Mouse (Mus musculus) cerebellum, adult 2 months (tissue): ENCODE results near the gene Gm5737. TPM values are rescaled to one million over a fixed set of nuclear protein-coding genes. Genes with fewer than 3 reads are reported as not detected.

Source experiments
- DNase-seq, 2 experiments: peaks; one replicate each; pipeline ENCODE4 v3.0.0; 2021
- H3K27ac ChIP-seq: fragments of 200-500 bp; 2 replicates; pipeline ENCODE4 v1.5.1; 2012; ENCODE audit warnings: low read length, control low read depth, inconsistent platforms; ENCODE audit not compliant: insufficient read depth
- H3K27me3 ChIP-seq: fragments of 200-500 bp; 2 replicates; pipeline ENCODE4 v1.6.1; 2012; ENCODE audit warnings: inconsistent platforms, mild to moderate bottlenecking, low read length, moderate library complexity; ENCODE audit not compliant: control insufficient read depth, insufficient read depth
- H3K4me1 ChIP-seq: fragments of 200-500 bp; 2 replicates; pipeline ENCODE4 v1.6.1; 2011; ENCODE audit warnings: low read length; ENCODE audit not compliant: control insufficient read depth, insufficient read depth
- H3K4me3 ChIP-seq: fragments of 200-500 bp; replicated peaks from 2 replicates; pipeline ENCODE3; 2011; ENCODE audit warnings: mild to moderate bottlenecking, low read depth, low read length, control low read depth; ENCODE audit not compliant: insufficient read depth
- CTCF ChIP-seq: fragments of 200-500 bp; IDR thresholded peaks from 2 replicates; pipeline ENCODE4 v1.5.1; 2011; ENCODE audit warnings: low read depth, mild to moderate bottlenecking, control low read depth, low read length, moderate library complexity, borderline replicate concordance; ENCODE audit not compliant: insufficient read depth
- POLR2A ChIP-seq: fragments of 200-500 bp; IDR thresholded peaks from 2 replicates; pipeline ENCODE4 v1.6.1; 2011; ENCODE audit warnings: low read length, control low read depth, borderline replicate concordance; ENCODE audit not compliant: insufficient read depth
- WGBS: fragments of 180-500 bp; shearing (Covaris S2); methylation state at CpG from one replicate; pipeline ENCODE4 v1.1.7; 2018; 5-methylcytosine and 5-hydroxymethylcytosine counted together
- polyA plus RNA-seq: library from polyadenylated mRNA; depleted of rRNA; stranded (reverse); fragments of >200 nt; gene quantifications from 2 replicates; pipeline ENCODE4 v1.2.3, GENCODE M21; 2012

Gene Gm5737
- polyA plus RNA-seq, 1 experiment = 0.08 TPM

DNA sequence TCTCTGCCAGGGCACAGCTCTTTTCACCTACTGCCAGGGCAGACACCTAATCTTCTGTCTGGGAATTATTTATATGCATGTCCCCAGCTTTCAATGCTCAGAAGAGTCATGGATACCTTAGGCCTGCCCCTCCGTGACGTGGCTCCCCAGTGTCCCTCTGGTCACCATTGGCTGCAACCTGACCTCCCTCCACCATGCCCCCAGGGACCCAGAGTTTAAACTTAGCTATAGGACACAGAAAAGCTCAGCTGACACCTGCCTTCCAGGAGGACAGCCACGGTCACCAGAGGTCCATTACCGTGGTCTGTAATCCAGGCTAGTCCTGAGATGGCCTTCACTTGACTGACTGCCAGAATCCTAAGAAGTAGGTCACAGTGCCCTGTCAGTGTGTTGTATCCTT is 7.2 kb downstream of the Gm5737 start:
- peaks cover 3% of the 10 kb centered on the region; the same call in 1 of the 2 replicates for H3K4me1 ChIP-seq
- TF ChIP-seq CTCF = no peak
- no peak for TF ChIP-seq POLR2A
- 68% methylated on average over 4 of the region's 4 CpGs for WGBS

GRCm38 (mm10) chr7:120823248-120823647 is 11.1 kb downstream of the Gm5737 start:
- peak; percentile 61 to 70 for DNase-seq
- 20% methylated on average over 5 of the region's 5 CpGs for WGBS
- Histone ChIP-seq H3K27ac (no peak overlapping the region), H3K4me1 (peaks cover 3% of the 10 kb centered on the region; the same call in 1 of the 2 replicates), H3K4me3 (no peak overlapping the region), H3K27me3 (no peaks in the 10 kb centered on the region)
- TF ChIP-seq POLR2A (no peak), CTCF (peak; percentile 88)

More for the DNA sequence above, 7.2 kb downstream of the Gm5737 start:
- DNase-seq = no peak
- no peak overlapping the region for H3K4me3 ChIP-seq
- no peaks in the 10 kb centered on the region for H3K27me3 ChIP-seq
- no peak overlapping the region for H3K27ac ChIP-seq

- TF ChIP-seq CTCF (no peak), POLR2A (no peak)
- Histone ChIP-seq H3K27ac (no peak overlapping the region), H3K4me3 (no peak overlapping the region), H3K27me3 (no peaks in the 10 kb centered on the region), H3K4me1 (no peaks in the 10 kb centered on the region)
- 61% methylated on average over 2 of the region's 2 CpGs for WGBS
- DNase-seq = no peak
These were observed 12.9 kb downstream of the Gm5737 start for GRCm38 (mm10) chr7:120825097-120825496.

DNA sequence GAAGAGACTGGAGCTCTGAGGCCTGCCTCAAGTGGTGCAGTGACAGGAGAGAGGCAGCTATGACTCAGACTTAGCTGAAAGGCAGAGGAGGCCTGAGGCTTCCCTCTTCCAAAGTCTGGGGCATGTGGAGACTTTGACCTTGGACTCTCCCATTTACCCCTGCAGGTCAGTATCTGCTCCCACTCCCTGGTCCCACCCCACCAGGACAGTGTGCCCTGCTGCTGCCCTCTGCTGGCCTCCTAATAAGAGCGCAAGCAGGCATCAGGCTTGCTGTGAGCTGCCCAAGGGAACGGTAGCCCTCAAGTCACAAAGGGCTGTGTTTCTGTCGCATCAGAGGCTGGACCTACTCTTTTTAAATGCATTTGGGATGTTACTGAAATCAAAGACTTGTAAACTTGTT is 14.2 kb downstream of the Gm5737 start:
- Histone ChIP-seq H3K27me3 (no peaks in the 10 kb centered on the region), H3K4me3 (no peak overlapping the region), H3K4me1 (no peaks in the 10 kb centered on the region), H3K27ac (no peak overlapping the region)
- WGBS = 27% methylated on average over 3 of the region's 3 CpGs
- TF ChIP-seq CTCF (peak; percentile 66), POLR2A (no peak)
- DNase-seq = no peak

DNA sequence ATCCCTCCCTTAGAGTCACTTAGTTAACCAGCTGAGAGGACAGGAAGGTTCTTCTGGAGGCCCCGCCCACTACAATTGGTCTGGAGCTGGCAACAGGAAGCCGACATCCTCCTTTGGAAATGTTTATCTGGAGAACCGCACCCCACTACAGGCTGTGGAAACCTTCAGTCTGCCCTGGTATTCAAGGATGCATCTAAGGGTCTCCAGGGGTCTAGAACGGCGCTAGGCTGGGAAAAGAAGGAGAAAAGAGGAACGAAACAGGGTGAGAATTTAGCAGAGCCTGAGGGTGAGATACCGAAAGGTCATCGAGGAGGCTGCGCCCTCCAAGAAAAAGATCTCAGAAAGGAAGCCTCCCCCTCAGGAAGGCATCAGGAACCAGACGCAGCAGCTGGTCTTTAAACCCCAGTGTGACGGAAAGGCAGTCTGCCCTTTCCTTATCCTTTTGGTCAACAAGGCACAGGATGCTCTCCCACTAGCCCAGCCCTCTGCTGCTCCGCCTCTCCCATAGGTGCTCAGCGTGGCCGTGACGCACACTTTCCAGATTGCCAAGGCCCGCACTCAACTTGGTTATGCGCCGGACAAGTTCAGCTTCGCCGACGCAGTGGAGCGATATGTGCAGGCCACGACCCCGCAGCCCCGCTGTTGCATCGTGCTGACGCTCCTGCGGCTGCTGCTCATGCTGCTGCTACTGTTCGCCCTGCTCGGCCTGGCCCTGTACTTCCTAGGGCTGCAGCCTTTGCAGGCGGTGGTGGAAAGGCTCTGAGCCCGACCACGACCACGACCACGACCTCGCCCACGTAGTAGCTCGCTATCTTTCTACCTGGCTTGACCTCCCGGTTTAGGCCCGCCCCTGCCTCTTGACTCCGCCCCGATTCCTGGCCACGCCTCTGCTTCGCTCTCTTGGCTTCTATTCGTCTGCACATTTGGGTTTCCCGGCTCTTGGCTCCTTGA is 18.5 kb downstream of the Gm5737 start:
- TF ChIP-seq CTCF (no peak), POLR2A (peak; percentile 23; the same call in 1 of the 2 replicates)
- Histone ChIP-seq H3K27ac (peak overlapping the region; percentile 86), H3K27me3 (no peaks in the 10 kb centered on the region), H3K4me3 (peak overlapping the region; percentile 90), H3K4me1 (no peaks in the 10 kb centered on the region)
- peak; percentile 83 to 87 for DNase-seq
- under 1% methylated on average over 46 of the region's 46 CpGs for WGBS

DNA sequence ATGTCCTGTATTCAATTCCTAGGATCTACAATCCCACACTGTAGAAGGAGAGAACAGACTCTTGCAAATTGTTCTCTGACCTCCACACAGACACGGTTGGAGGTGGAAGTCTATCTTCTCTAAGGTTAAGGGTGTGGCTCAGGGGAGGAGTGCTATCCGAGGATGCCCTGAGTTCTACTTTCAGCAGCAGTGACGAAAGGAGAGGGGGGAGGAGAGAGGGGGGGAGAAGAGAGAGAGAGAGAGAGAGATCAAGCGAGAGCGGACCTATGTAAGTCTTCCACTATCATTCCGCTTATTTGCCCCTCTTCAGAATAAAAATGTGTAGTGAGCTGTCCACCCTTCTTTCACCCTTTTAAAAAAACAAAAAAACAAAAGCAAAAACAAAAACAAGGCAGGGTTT is 22.3 kb downstream of the Gm5737 start:
- WGBS = 29% methylated on average over 6 of the region's 6 CpGs
- no peaks in the 10 kb centered on the region for H3K27me3 ChIP-seq
- H3K4me3 ChIP-seq = peak overlapping the region; percentile 67
- H3K4me1 ChIP-seq = no peaks in the 10 kb centered on the region
- DNase-seq = no peak
- H3K27ac ChIP-seq = no peak overlapping the region
- no peak for TF ChIP-seq CTCF

DNA sequence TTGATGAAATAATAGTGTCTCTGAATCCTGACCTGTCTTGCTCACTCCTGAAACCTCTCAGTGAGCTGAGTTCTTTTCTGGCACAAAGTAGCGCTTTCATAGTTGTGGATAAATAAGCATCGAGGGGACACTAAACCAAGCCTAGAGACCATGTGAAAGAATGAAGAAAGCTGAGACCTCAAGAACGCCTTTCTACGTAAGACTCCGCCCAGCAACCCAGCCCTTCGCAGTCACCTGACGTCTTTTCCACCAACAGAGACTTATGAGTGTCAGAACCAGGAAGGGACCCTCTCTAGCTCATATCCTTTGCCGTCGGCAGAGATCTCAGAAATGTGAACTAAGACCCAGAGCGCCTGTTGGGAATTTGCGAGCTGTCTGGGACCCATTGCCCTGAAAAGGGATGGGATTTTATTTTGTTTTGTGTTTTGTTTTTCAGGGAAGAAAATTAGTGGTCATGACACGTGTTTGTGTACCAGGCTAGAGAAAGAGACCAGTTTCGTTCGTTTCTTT is 22.8 kb downstream of the Gm5737 start:
- 1% methylated on average over 14 of the region's 14 CpGs for WGBS
- Histone ChIP-seq H3K4me1 (no peaks in the 10 kb centered on the region), H3K27ac (no peak overlapping the region), H3K27me3 (no peaks in the 10 kb centered on the region), H3K4me3 (peak overlapping the region; percentile 67)
- TF ChIP-seq POLR2A (peak; percentile 18; the same call in 1 of the 2 replicates), CTCF (no peak)
- peak; percentile 72 to 77 for DNase-seq
